Mouse (Mus musculus): ENCODE data around the gene Armc12.
A peak's percentile ranks its signal among the peaks of the same experiment; 100 is the strongest.

The Armc12 gene

GRCm38 (mm10) chr17:28530506-28530905, at the start of gene Armc12:
Armc12 (plus strand) TSS chr17:28530806.
- DNase-seq (ENCODE audit: low spot score in 2 of 2) = no peak

GRCm38 (mm10) chr17:28484704-28485445, 45.7 kb upstream of the Armc12 start:
- DNase-seq (ENCODE audit: low spot score in 2 of 2) = peak in 1 of 2 experiments; percentile 20

GRCm38 (mm10) chr17:28485446-28485948, 45.1 kb upstream of the Armc12 start:
- DNase-seq (ENCODE audit: low spot score in 2 of 2) = peak in 1 of 2 experiments; percentile 29

- DNase-seq (ENCODE audit: low spot score in 2 of 2) = peak; percentile 89 to 97
Observed at GRCm38 (mm10) chr17:28485977-28486400, 44.6 kb upstream of the Armc12 start.

- DNase-seq (ENCODE audit: low spot score in 2 of 2) = no peak
Observed at GRCm38 (mm10) chr17:28486720-28487119, 43.9 kb upstream of the Armc12 start.

GRCm38 (mm10) chr17:28487584-28488257, 42.9 kb upstream of the Armc12 start:
- peak in 1 of 2 experiments; percentile 19 for DNase-seq (ENCODE audit: low spot score in 2 of 2)

GRCm38 (mm10) chr17:28488258-28489013, 42.2 kb upstream of the Armc12 start:
- DNase-seq (ENCODE audit: low spot score in 2 of 2) = no peak

- no peak for DNase-seq (ENCODE audit: low spot score in 2 of 2)
Observed at GRCm38 (mm10) chr17:28491035-28491770, 39.4 kb upstream of the Armc12 start.

- DNase-seq (ENCODE audit: low spot score in 2 of 2) = no peak
Observed at GRCm38 (mm10) chr17:28495832-28496231, 34.8 kb upstream of the Armc12 start.

- DNase-seq (ENCODE audit: low spot score in 2 of 2) = no peak
Observed at GRCm38 (mm10) chr17:28499190-28499589, 31.4 kb upstream of the Armc12 start.

GRCm38 (mm10) chr17:28500465-28500864, 30.1 kb upstream of the Armc12 start:
- DNase-seq (ENCODE audit: low spot score in 2 of 2) = no peak

- DNase-seq (ENCODE audit: low spot score in 2 of 2) = no peak
Observed at GRCm38 (mm10) chr17:28502196-28502821, 28.3 kb upstream of the Armc12 start.

- no peak for DNase-seq (ENCODE audit: low spot score in 2 of 2)
Observed at GRCm38 (mm10) chr17:28504182-28504581, 26.4 kb upstream of the Armc12 start.

GRCm38 (mm10) chr17:28505591-28505990, 25.0 kb upstream of the Armc12 start:
- DNase-seq (ENCODE audit: low spot score in 2 of 2) = no peak

- DNase-seq (ENCODE audit: low spot score in 2 of 2) = no peak
Observed at GRCm38 (mm10) chr17:28506895-28507294, 23.7 kb upstream of the Armc12 start.

GRCm38 (mm10) chr17:28507496-28507895, 23.1 kb upstream of the Armc12 start:
- DNase-seq (ENCODE audit: low spot score in 2 of 2) = no peak

GRCm38 (mm10) chr17:28510445-28511342, 19.9 kb upstream of the Armc12 start:
- no peak for DNase-seq (ENCODE audit: low spot score in 2 of 2)

GRCm38 (mm10) chr17:28511616-28512541, 18.7 kb upstream of the Armc12 start:
- no peak for DNase-seq (ENCODE audit: low spot score in 2 of 2)

- DNase-seq (ENCODE audit: low spot score in 2 of 2) = no peak
Observed at GRCm38 (mm10) chr17:28512696-28513095, 17.9 kb upstream of the Armc12 start.

All from left cerebral cortex, adult 9 months (tissue).